Comparison of ENCODE assay signal across 8 mouse cellular contexts in the genomic region with DNA sequence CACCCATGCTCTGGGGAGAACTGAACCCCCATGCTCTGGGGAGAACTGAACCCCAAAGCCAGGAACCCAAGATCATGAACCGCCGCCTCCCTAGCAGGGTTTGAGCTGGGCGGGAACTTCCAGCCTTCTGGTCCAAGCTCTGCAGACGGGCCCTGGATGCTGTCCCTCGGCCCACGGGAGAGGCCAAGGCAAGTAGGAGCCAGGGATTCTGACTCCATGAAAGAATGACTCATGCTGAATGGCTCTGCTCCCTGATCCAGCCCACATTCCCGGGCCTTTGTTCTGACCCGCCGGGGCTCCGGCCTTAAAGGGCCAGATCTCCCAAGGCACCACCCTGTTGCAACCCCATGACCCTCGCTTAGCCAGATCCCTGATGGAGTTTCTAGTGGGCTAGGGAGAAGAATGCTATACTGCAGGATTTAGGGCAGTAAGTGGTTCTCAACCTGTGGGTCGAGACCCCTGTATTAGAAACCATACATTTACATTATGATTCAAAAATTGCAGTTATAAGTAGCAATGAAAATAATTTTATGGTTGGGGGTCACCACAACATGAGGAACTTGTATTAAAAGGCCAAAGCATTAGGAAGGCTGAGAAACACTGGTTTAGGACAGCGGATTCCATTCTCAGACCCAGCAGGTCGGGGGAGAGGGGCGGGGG.
DNase-seq lines count a peak whose midpoint lies in the region; ATAC-seq lines count a peak whose summit lies in the region.

No protein-coding gene starts in this region.

- WGBS in liver, embryonic 12.5 days (ENCODE audit: insufficient replicate concordance), result 65% methylated on average over 13 of the region's 15 CpGs
- 22% methylated on average over 14 of the region's 15 CpGs for WGBS in neural tube, embryonic 15.5 days

- H3K9me3 ChIP-seq in liver, embryonic 12.5 days (replicated peaks), result no peaks in the 10 kb centered on the region
- H3K9me3 ChIP-seq in neural tube, embryonic 15.5 days (replicated peaks), result no peaks in the 10 kb centered on the region

- DNase-seq in frontal cortex, postnatal 25 days (ENCODE audit: low spot score in 2 of 2), result no peak
- DNase-seq in cerebellum, postnatal 14 days, result peak; percentile 37 to 38
- peak; percentile 99 for DNase-seq in heart, adult 11 months
- peak; percentile 65 for DNase-seq in kidney, adult 18-20 months
- DNase-seq in c-Kit-positive CD71-positive TER-119-positive erythroid progenitor cells, embryonic 14.5 days (ENCODE audit: low spot score), result no peak

- peak overlapping the region; percentile 21; the same call in 1 of the 2 replicates for H3K4me2 ChIP-seq in liver, embryonic 12.5 days
- H3K4me2 ChIP-seq in neural tube, embryonic 15.5 days, result peak overlapping the region; percentile 19

- peaks cover 22% of the 10 kb centered on the region; the same call in 1 of the 2 replicates for H3K27me3 ChIP-seq in liver, embryonic 12.5 days (replicated peaks)
- H3K27me3 ChIP-seq in neural tube, embryonic 15.5 days (replicated peaks), result no peaks in the 10 kb centered on the region; the same call in 1 of the 2 replicates

- ATAC-seq in frontal cortex, adult (ENCODE audit: low TSS enrichment), result peak; percentile 62; the same call in 1 of the 2 replicates
- no peak for ATAC-seq in liver, embryonic 12.5 days
- peak; percentile 45; the same call in 1 of the 2 replicates for ATAC-seq in neural tube, embryonic 15.5 days (ENCODE audit: low FRiP score)

- no peak overlapping the region for H3K9ac ChIP-seq in liver, embryonic 12.5 days
- no peak overlapping the region for H3K9ac ChIP-seq in neural tube, embryonic 15.5 days (replicated peaks)

- no peak overlapping the region for H3K4me3 ChIP-seq in liver, embryonic 12.5 days
- no peak overlapping the region for H3K4me3 ChIP-seq in neural tube, embryonic 15.5 days (replicated peaks)

- H3K4me1 ChIP-seq in liver, embryonic 12.5 days, result peaks cover 69% of the 10 kb centered on the region
- H3K4me1 ChIP-seq in neural tube, embryonic 15.5 days, result peaks cover 19% of the 10 kb centered on the region

- H3K27ac ChIP-seq in liver, embryonic 12.5 days, result peak overlapping the region; percentile 69; the same call in 1 of the 2 replicates
- no peak overlapping the region for H3K27ac ChIP-seq in neural tube, embryonic 15.5 days (replicated peaks)

- H3K36me3 ChIP-seq in liver, embryonic 12.5 days, result no peaks in the 10 kb centered on the region
- H3K36me3 ChIP-seq in neural tube, embryonic 15.5 days, result no peaks in the 10 kb centered on the region

Comparison
In these comparisons a context has a peak if more than half of its experiments do, and no peak if none do; other contexts are left out.
1. DNase-seq: peak in cerebellum, postnatal 14 days (2 of 2), heart, adult 11 months (single experiment) and kidney, adult 18-20 months (single experiment); none in frontal cortex, postnatal 25 days (0 of 2) and c-Kit-positive CD71-positive TER-119-positive erythroid progenitor cells, embryonic 14.5 days (single experiment).